Mouse (Mus musculus) liver, postnatal 0 days (tissue): ENCODE results near the gene a.

ENCODE experiments used
- CTCF ChIP-seq: sonication (generic); IDR thresholded peaks from 2 replicates; pipeline ENCODE4 v1.5.1; 2016; ENCODE audit warnings: antibody characterized with exemption, low read depth
- EP300 ChIP-seq: IDR thresholded peaks from 2 replicates; pipeline ENCODE4 v1.6.1; 2016; ENCODE audit warnings: antibody characterized with exemption, low read depth, mild to moderate bottlenecking

DNA sequence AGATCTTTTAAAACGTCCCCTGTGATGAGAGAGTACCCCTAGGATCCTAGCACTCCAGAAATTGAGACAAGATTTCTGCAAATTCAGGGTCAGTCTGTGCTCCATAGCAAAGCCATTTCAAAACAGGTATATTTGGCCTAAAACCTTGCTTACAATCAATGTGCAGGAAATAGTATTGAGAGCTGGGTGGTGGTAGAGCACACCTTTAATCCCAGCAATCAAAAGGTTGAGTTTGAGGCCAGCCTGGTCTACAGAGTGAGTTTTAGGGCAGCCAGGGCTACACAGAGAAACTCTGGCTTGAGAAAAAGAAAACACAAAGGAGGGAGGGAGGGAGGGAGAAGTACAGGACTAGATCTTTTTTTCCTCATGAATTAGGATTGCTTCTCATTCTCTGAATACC, 266.2 kb downstream of the a start:
- no peak for TF ChIP-seq CTCF
- TF ChIP-seq EP300: no peak
